Comparison of ENCODE assay signal across 13 mouse cellular contexts in genomic region chr3:29999035-29999434, GRCm38 (mm10).
A peak's percentile ranks its signal among the peaks of the same experiment; 100 is the strongest.
DNase-seq lines count a peak whose midpoint lies in the region; ATAC-seq and TF ChIP-seq lines count a peak whose summit lies in the region.
"Had no signal": no experiment of that assay in that cellular context is flagged by ENCODE, and none has a peak within 500 bp of the region (broad histone marks: within the 10 kb centered on the region; RNA-seq: fewer than 3 reads in every experiment).

No protein-coding gene starts in this region.

- H3K9me3 ChIP-seq in hindbrain, postnatal 0 days (ENCODE audit: low read length) = no peaks in the 10 kb centered on the region
- H3K9me3 ChIP-seq in hindbrain, embryonic 10.5 days = no peaks in the 10 kb centered on the region
- H3K9me3 ChIP-seq in lung, postnatal 0 days (ENCODE audit: low read length) = no peaks in the 10 kb centered on the region
- H3K9me3 ChIP-seq in MEL (replicated peaks; ENCODE audit: insufficient read depth, low read length) = no peaks in the 10 kb centered on the region
- H3K9me3 ChIP-seq: heart, embryonic 15.5 days had no signal

- DNase-seq in hindbrain, postnatal 0 days (ENCODE audit: low spot score) = no peak
- no peak for DNase-seq in hindbrain, embryonic 10.5 days (ENCODE audit: low spot score)
- peak; percentile 20 for DNase-seq in lung, postnatal 0 days (ENCODE audit: low spot score)
- DNase-seq in lung, postnatal 4 days = no peak
- DNase-seq in MEL (ENCODE audit: low read depth, low spot score) = no peak
- DNase-seq in spleen, postnatal 4 days (ENCODE audit: low spot score in 2 of 2) = no peak
- DNase-seq: adrenal gland, postnatal 10 days; kidney, postnatal 10 days; lung, adult 18-20 months; right cerebral cortex, postnatal 4 days had no signal

- TF ChIP-seq EP300 in lung, postnatal 0 days (IDR thresholded peaks at IDR 0.05) = no peak
- TF ChIP-seq EP300 in MEL (IDR thresholded peaks at IDR 0.05; ENCODE audit: low read depth in 1 of 2, low read length in 2 of 2) = no peak

- TF ChIP-seq CTCF in hindbrain, postnatal 0 days (IDR thresholded peaks at IDR 0.05; ENCODE audit: low read depth) = peak; percentile 63
- peak; percentile 71 for TF ChIP-seq CTCF in lung, postnatal 0 days (IDR thresholded peaks at IDR 0.05)
- peak in 1 of 3 experiments; percentile 11; a peak in 1 of 6 replicates for TF ChIP-seq CTCF in MEL (IDR thresholded peaks at IDR 0.05 in 2 of 3, conservative IDR thresholded peaks at IDR 0.05 in 1 of 3; ENCODE audit: control insufficient read depth in 1 of 3, insufficient read depth in 1 of 3, low read depth in 2 of 3, low read length in 3 of 3, poor library complexity in 1 of 3, severe bottlenecking in 1 of 3)
- 0 out of 2 replicates have a peak, but pooled peaks have one; percentile 10 for TF ChIP-seq CTCF in cortical plate, adult 2 months (IDR thresholded peaks at IDR 0.05; ENCODE audit: extremely low read depth, insufficient read depth, low read length)

- peak; percentile 7 for TF ChIP-seq RAD21 in MEL (IDR thresholded peaks at IDR 0.05; ENCODE audit: low read depth, low read length)

- no peaks in the 10 kb centered on the region for H3K36me3 ChIP-seq in hindbrain, postnatal 0 days (ENCODE audit: insufficient read depth, low read length)
- H3K36me3 ChIP-seq in hindbrain, embryonic 10.5 days = peaks cover 15% of the 10 kb centered on the region
- no peaks in the 10 kb centered on the region for H3K36me3 ChIP-seq in lung, postnatal 0 days (ENCODE audit: insufficient read depth, low read length)
- H3K36me3 ChIP-seq in MEL (ENCODE audit: control insufficient read depth in 1 of 2, insufficient read depth in 2 of 2, low read length in 2 of 2) = no peaks in the 10 kb centered on the region

- H3K4me1 ChIP-seq in hindbrain, postnatal 0 days (ENCODE audit: insufficient read depth, low read length) = no peaks in the 10 kb centered on the region
- no peaks in the 10 kb centered on the region for H3K4me1 ChIP-seq in hindbrain, embryonic 10.5 days (replicated peaks)
- no peaks in the 10 kb centered on the region for H3K4me1 ChIP-seq in lung, postnatal 0 days (ENCODE audit: insufficient read depth, low read depth, low read length)
- no peaks in the 10 kb centered on the region for H3K4me1 ChIP-seq in MEL (ENCODE audit: control insufficient read depth in 1 of 2, insufficient read depth in 2 of 2, low read length in 2 of 2)
- no peaks in the 10 kb centered on the region for H3K4me1 ChIP-seq in cortical plate, adult 2 months (ENCODE audit: control insufficient read depth, insufficient read depth, low read length)
- H3K4me1 ChIP-seq: heart, embryonic 15.5 days had no signal

- H3K4me3 ChIP-seq in hindbrain, postnatal 0 days (ENCODE audit: low read length) = no peak overlapping the region
- no peak overlapping the region for H3K4me3 ChIP-seq in hindbrain, embryonic 10.5 days
- no peak overlapping the region for H3K4me3 ChIP-seq in lung, postnatal 0 days (ENCODE audit: low read depth, low read length)
- H3K4me3 ChIP-seq in MEL (ENCODE audit: control insufficient read depth in 1 of 2, insufficient read depth in 1 of 2, low read depth in 2 of 2, low read length in 2 of 2) = no peak overlapping the region
- no peak overlapping the region for H3K4me3 ChIP-seq in cortical plate, adult 2 months (ENCODE audit: insufficient read depth, low read length)
- H3K4me3 ChIP-seq: heart, embryonic 15.5 days had no signal

- no peaks in the 10 kb centered on the region for H3K79me2 ChIP-seq in MEL (ENCODE audit: control insufficient read depth, insufficient read depth, low read length, poor library complexity)

- no peak overlapping the region for H3K9ac ChIP-seq in hindbrain, postnatal 0 days (replicated peaks; ENCODE audit: low read length)
- no peak overlapping the region for H3K9ac ChIP-seq in lung, postnatal 0 days (replicated peaks; ENCODE audit: low read depth)
- no peak overlapping the region for H3K9ac ChIP-seq in MEL (ENCODE audit: control insufficient read depth, low read depth, low read length, poor library complexity, severe bottlenecking)
- H3K9ac ChIP-seq: heart, embryonic 15.5 days had no signal

- no peak for TF ChIP-seq POLR2A in MEL (IDR thresholded peaks at IDR 0.05; ENCODE audit: control insufficient read depth in 1 of 2, insufficient read depth in 1 of 2, low read depth in 1 of 2, low read length in 2 of 2, poor library complexity in 1 of 2)
- TF ChIP-seq POLR2A in cortical plate, adult 2 months (IDR thresholded peaks at IDR 0.05; ENCODE audit: extremely low read depth, insufficient read depth, low read length) = no peak

- WGBS in hindbrain, postnatal 0 days = 48% methylated on average over 1 of the region's 1 CpGs
- WGBS in hindbrain, embryonic 10.5 days = 38% methylated on average over 1 of the region's 1 CpGs
- WGBS in lung, postnatal 0 days = 64% methylated on average over 1 of the region's 1 CpGs

- no peak for ATAC-seq in hindbrain, postnatal 0 days
- ATAC-seq in lung, postnatal 0 days = no peak
- ATAC-seq: hindbrain, embryonic 16.5 days had no signal

- H3K27me3 ChIP-seq in hindbrain, postnatal 0 days (ENCODE audit: insufficient read depth, low read length) = no peaks in the 10 kb centered on the region
- H3K27me3 ChIP-seq in hindbrain, embryonic 10.5 days (ENCODE audit: insufficient read depth, poor library complexity, severe bottlenecking) = no peaks in the 10 kb centered on the region
- no peaks in the 10 kb centered on the region for H3K27me3 ChIP-seq in lung, postnatal 0 days (replicated peaks; ENCODE audit: insufficient read depth, low read length)
- no peaks in the 10 kb centered on the region for H3K27me3 ChIP-seq in MEL (ENCODE audit: control insufficient read depth in 1 of 2, insufficient read depth in 2 of 2, low read length in 2 of 2)
- H3K27me3 ChIP-seq: heart, embryonic 15.5 days had no signal

- H3K4me2 ChIP-seq in hindbrain, postnatal 0 days (ENCODE audit: low read depth, low read length) = no peak overlapping the region
- H3K4me2 ChIP-seq in lung, postnatal 0 days (replicated peaks; ENCODE audit: low read depth, low read length) = no peak overlapping the region
- H3K4me2 ChIP-seq: heart, embryonic 15.5 days had no signal

- H3K27ac ChIP-seq in hindbrain, postnatal 0 days = no peak overlapping the region
- no peak overlapping the region for H3K27ac ChIP-seq in hindbrain, embryonic 10.5 days
- no peak overlapping the region for H3K27ac ChIP-seq in lung, postnatal 0 days (ENCODE audit: low read length)
- H3K27ac ChIP-seq in MEL (ENCODE audit: control insufficient read depth, low read depth, low read length) = no peak overlapping the region
- no peak overlapping the region for H3K27ac ChIP-seq in cortical plate, adult 2 months (ENCODE audit: insufficient read depth, low read length)
- H3K27ac ChIP-seq: heart, embryonic 15.5 days had no signal

TF ChIP-seq in MEL, 35 proteins besides CTCF, POLR2A, EP300 and RAD21:
- TF ChIP-seq TBP (IDR thresholded peaks at IDR 0.05; ENCODE audit: low read depth, low read length) (no peak), CHD1 (IDR thresholded peaks at IDR 0.05; ENCODE audit: low read depth, low read length) (no peak), MAFK (IDR thresholded peaks at IDR 0.05; ENCODE audit: borderline replicate concordance, low read depth, low read length) (no peak), GATA1 (IDR thresholded peaks at IDR 0.05; ENCODE audit: low read depth, low read length) (no peak), ZKSCAN1 (IDR thresholded peaks at IDR 0.05; ENCODE audit: low read depth, low read length) (no peak), ZNF384 (IDR thresholded peaks at IDR 0.05; ENCODE audit: low read depth, low read length) (no peak), POLR2AphosphoS2 (IDR thresholded peaks at IDR 0.05; ENCODE audit: low read length) (no peak), MYB (IDR thresholded peaks at IDR 0.05; ENCODE audit: low read depth, low read length) (no peak), MAZ (IDR thresholded peaks at IDR 0.05; ENCODE audit: low read depth, low read length) (no peak), CHD2 (IDR thresholded peaks at IDR 0.05; ENCODE audit: low read length) (no peak), ETS1 (IDR thresholded peaks at IDR 0.05; ENCODE audit: low read depth, low read length) (no peak), KAT2A (conservative IDR thresholded peaks at IDR 0.05; ENCODE audit: low read depth, low read length) (no peak), GABPA (IDR thresholded peaks at IDR 0.05; ENCODE audit: low read depth, low read length) (no peak), E2F4 (IDR thresholded peaks at IDR 0.05; ENCODE audit: borderline replicate concordance, low read depth, low read length) (no peak)
